In genomic region chr10:41208860-41209377, GRCm38 (mm10) we compare ENCODE assay signal across 8 mouse cellular contexts.
A peak's percentile ranks its signal among the peaks of the same experiment; 100 is the strongest.
DNase-seq lines count a peak whose midpoint lies in the region; ATAC-seq lines count a peak whose summit lies in the region.
"Had no signal": no experiment of that assay in that cellular context is flagged by ENCODE, and none has a peak within 500 bp of the region (broad histone marks: within the 10 kb centered on the region; RNA-seq: fewer than 3 reads in every experiment).

No protein-coding gene starts in this region.

- peak; percentile 27 for DNase-seq in spleen, adult 12 weeks (ENCODE audit: low spot score)
- no peak for DNase-seq in spleen, adult 18-20 months
- peak; percentile 5 for DNase-seq in yolk sac, embryonic 10.5 days (ENCODE audit: low spot score)
- no peak for DNase-seq in cerebellum, postnatal 14 days
- DNase-seq in cerebellum, postnatal 25 days = no peak

- H3K36me3 ChIP-seq in liver, embryonic 15.5 days (replicated peaks) = no peaks in the 10 kb centered on the region
- H3K36me3 ChIP-seq: heart, embryonic 10.5 days had no signal

- H3K4me3 ChIP-seq in liver, embryonic 15.5 days (replicated peaks) = no peak overlapping the region
- H3K4me3 ChIP-seq: heart, embryonic 10.5 days had no signal

- peak overlapping the region; percentile 98 for H3K27ac ChIP-seq in liver, embryonic 15.5 days (replicated peaks)

- WGBS in liver, embryonic 15.5 days (ENCODE audit: insufficient replicate concordance) = 19% methylated on average over 6 of the region's 6 CpGs

- peak; percentile 88 for ATAC-seq in common myeloid progenitor, adult 5-6 weeks (replicated peaks; ENCODE audit: low read depth, poor library complexity, severe bottlenecking)
- peak; percentile 80 for ATAC-seq in liver, embryonic 15.5 days (ENCODE audit: insufficient read depth)

- H3K27me3 ChIP-seq in liver, embryonic 15.5 days = no peaks in the 10 kb centered on the region

- H3K9me3 ChIP-seq in liver, embryonic 15.5 days (replicated peaks) = no peaks in the 10 kb centered on the region
- H3K9me3 ChIP-seq: heart, embryonic 10.5 days had no signal

- peak overlapping the region; percentile 57 for H3K4me2 ChIP-seq in liver, embryonic 15.5 days

- peaks cover 86% of the 10 kb centered on the region for H3K4me1 ChIP-seq in liver, embryonic 15.5 days (replicated peaks)

- peak overlapping the region; percentile 44; the same call in 1 of the 2 replicates for H3K9ac ChIP-seq in liver, embryonic 15.5 days

Comparison
In these comparisons a context has a peak if more than half of its experiments do, and no peak if none do; other contexts are left out.
1. DNase-seq: peak in spleen, adult 12 weeks (single experiment) and yolk sac, embryonic 10.5 days (single experiment); none in spleen, adult 18-20 months (0 of 2), cerebellum, postnatal 14 days (0 of 2) and cerebellum, postnatal 25 days (0 of 2).